Mouse (Mus musculus): Measurements from ENCODE around the gene Capn11. TPM values are rescaled to one million over a fixed set of nuclear protein-coding genes. Genes with fewer than 3 reads are reported as not detected.
A peak's percentile ranks its signal among the peaks of the same experiment; 100 is the strongest.

The Capn11 gene
- polyA plus RNA-seq, 1 experiment from 2014 or later = 0.72 TPM

GRCm38 (mm10) chr17:45592606-45593431 lies 66.3 kb downstream of the Capn11 start:
- Histone ChIP-seq H3K4me2 (peak overlapping the region; percentile 22), H3K36me3 (ENCODE audit: poor library complexity, severe bottlenecking) (peaks cover 10% of the 10 kb centered on the region), H3K4me3 (no peak overlapping the region), H3K9me3 (replicated peaks) (no peaks in the 10 kb centered on the region), H3K4me1 (peaks cover 54% of the 10 kb centered on the region), H3K27ac (no peak overlapping the region), H3K9ac (peak overlapping the region; percentile 40), H3K27me3 (peaks cover 11% of the 10 kb centered on the region)
- 53% methylated on average over 8 of the region's 8 CpGs for WGBS
- no peak for ATAC-seq

GRCm38 (mm10) chr17:45591701-45592605 lies 67.2 kb downstream of the Capn11 start:
- Histone ChIP-seq H3K27ac (no peak overlapping the region), H3K4me2 (peak overlapping the region; percentile 22; the same call in 1 of the 2 replicates), H3K9me3 (replicated peaks) (no peaks in the 10 kb centered on the region), H3K4me3 (no peak overlapping the region), H3K27me3 (peaks cover 8% of the 10 kb centered on the region), H3K4me1 (peaks cover 50% of the 10 kb centered on the region), H3K9ac (peak overlapping the region; percentile 40), H3K36me3 (ENCODE audit: poor library complexity, severe bottlenecking) (peaks cover 17% of the 10 kb centered on the region)
- 65% methylated on average over 16 of the region's 16 CpGs for WGBS
- ATAC-seq = no peak

GRCm38 (mm10) chr17:45590410-45590809 lies 68.7 kb downstream of the Capn11 start:
- H3K4me3 ChIP-seq = no peak overlapping the region
- 88% methylated on average over 6 of the region's 6 CpGs for WGBS

GRCm38 (mm10) chr17:45589844-45590243 lies 69.3 kb downstream of the Capn11 start:
- Histone ChIP-seq H3K27ac (no peak overlapping the region), H3K4me3 (no peak overlapping the region), H3K4me1 (peaks cover 31% of the 10 kb centered on the region), H3K4me2 (no peak overlapping the region), H3K9ac (no peak overlapping the region), H3K9me3 (replicated peaks) (no peaks in the 10 kb centered on the region), H3K27me3 (peaks cover 5% of the 10 kb centered on the region), H3K36me3 (ENCODE audit: poor library complexity, severe bottlenecking) (peaks cover 25% of the 10 kb centered on the region)
- 92% methylated on average over 8 of the region's 8 CpGs for WGBS
- ATAC-seq = no peak

More at GRCm38 (mm10) chr17:45590410-45590809, 68.7 kb downstream of the Capn11 start:
- no peak for ATAC-seq
- peaks cover 5% of the 10 kb centered on the region for H3K27me3 ChIP-seq
- H3K9ac ChIP-seq = no peak overlapping the region
- no peak overlapping the region for H3K27ac ChIP-seq
- peaks cover 25% of the 10 kb centered on the region for H3K36me3 ChIP-seq (ENCODE audit: poor library complexity, severe bottlenecking)
- peaks cover 35% of the 10 kb centered on the region for H3K4me1 ChIP-seq
- no peaks in the 10 kb centered on the region for H3K9me3 ChIP-seq (replicated peaks)
- H3K4me2 ChIP-seq = no peak overlapping the region

GRCm38 (mm10) chr17:45589236-45589635 lies 69.9 kb downstream of the Capn11 start:
- Histone ChIP-seq H3K4me3 (no peak overlapping the region), H3K9ac (no peak overlapping the region), H3K4me1 (peaks cover 31% of the 10 kb centered on the region), H3K27ac (no peak overlapping the region), H3K4me2 (no peak overlapping the region), H3K36me3 (ENCODE audit: poor library complexity, severe bottlenecking) (peaks cover 25% of the 10 kb centered on the region), H3K27me3 (peaks cover 4% of the 10 kb centered on the region), H3K9me3 (replicated peaks) (no peaks in the 10 kb centered on the region)
- WGBS = 97% methylated on average over 7 of the region's 7 CpGs
- no peak for ATAC-seq

- Histone ChIP-seq H3K4me1 (peaks cover 24% of the 10 kb centered on the region), H3K4me3 (no peak overlapping the region), H3K27ac (no peak overlapping the region), H3K9ac (no peak overlapping the region), H3K36me3 (ENCODE audit: poor library complexity, severe bottlenecking) (peaks cover 25% of the 10 kb centered on the region), H3K4me2 (no peak overlapping the region), H3K9me3 (replicated peaks) (no peaks in the 10 kb centered on the region), H3K27me3 (no peaks in the 10 kb centered on the region)
- WGBS = 96% methylated on average over 7 of the region's 7 CpGs
- no peak for ATAC-seq
Observed at GRCm38 (mm10) chr17:45588370-45588769, 70.8 kb downstream of the Capn11 start.

- H3K27me3 ChIP-seq = no peaks in the 10 kb centered on the region
- no peak overlapping the region for H3K27ac ChIP-seq
- no peaks in the 10 kb centered on the region for H3K9me3 ChIP-seq (replicated peaks)
- no peak overlapping the region for H3K9ac ChIP-seq
- ATAC-seq = no peak
- H3K4me1 ChIP-seq = peaks cover 14% of the 10 kb centered on the region
- 95% methylated on average over 3 of the region's 3 CpGs for WGBS
- H3K36me3 ChIP-seq (ENCODE audit: poor library complexity, severe bottlenecking) = peaks cover 25% of the 10 kb centered on the region
- no peak overlapping the region for H3K4me3 ChIP-seq
- H3K4me2 ChIP-seq = no peak overlapping the region
Observed at GRCm38 (mm10) chr17:45586449-45586837, 72.7 kb downstream of the Capn11 start.

- Histone ChIP-seq H3K36me3 (ENCODE audit: poor library complexity, severe bottlenecking) (peaks cover 25% of the 10 kb centered on the region), H3K4me3 (no peak overlapping the region), H3K9ac (no peak overlapping the region), H3K27ac (no peak overlapping the region), H3K9me3 (replicated peaks) (no peaks in the 10 kb centered on the region), H3K27me3 (no peaks in the 10 kb centered on the region), H3K4me1 (peaks cover 14% of the 10 kb centered on the region), H3K4me2 (no peak overlapping the region)
- 64% methylated on average over 23 of the region's 23 CpGs for WGBS
- no peak for ATAC-seq
Observed at GRCm38 (mm10) chr17:45585725-45586448, 73.2 kb downstream of the Capn11 start.

GRCm38 (mm10) chr17:45584939-45585678 lies 74.0 kb downstream of the Capn11 start:
- Histone ChIP-seq H3K27me3 (no peaks in the 10 kb centered on the region), H3K4me2 (peak overlapping the region; percentile 16; the same call in 1 of the 2 replicates), H3K36me3 (ENCODE audit: poor library complexity, severe bottlenecking) (peaks cover 24% of the 10 kb centered on the region), H3K9me3 (replicated peaks) (no peaks in the 10 kb centered on the region), H3K4me1 (peaks cover 14% of the 10 kb centered on the region), H3K4me3 (no peak overlapping the region), H3K9ac (peak overlapping the region; percentile 45), H3K27ac (peak overlapping the region; percentile 7)
- 32% methylated on average over 14 of the region's 14 CpGs for WGBS
- ATAC-seq = peak; percentile 64

- H3K27ac ChIP-seq = peak overlapping the region; percentile 7
- ATAC-seq = peak; percentile 46
- 38% methylated on average over 12 of the region's 12 CpGs for WGBS
- no peaks in the 10 kb centered on the region for H3K9me3 ChIP-seq (replicated peaks)
- no peaks in the 10 kb centered on the region for H3K27me3 ChIP-seq
- H3K36me3 ChIP-seq (ENCODE audit: poor library complexity, severe bottlenecking) = peaks cover 16% of the 10 kb centered on the region
- no peak overlapping the region for H3K4me3 ChIP-seq
- H3K4me2 ChIP-seq = peak overlapping the region; percentile 16; the same call in 1 of the 2 replicates
- peak overlapping the region; percentile 45 for H3K9ac ChIP-seq
- H3K4me1 ChIP-seq = peaks cover 14% of the 10 kb centered on the region
Observed at GRCm38 (mm10) chr17:45584096-45584896, 74.8 kb downstream of the Capn11 start.

All from forebrain, embryonic 13.5 days (tissue).